Mouse (Mus musculus) liver, embryonic 14.5 days (tissue): ENCODE results near the gene Itga10. TPM values are rescaled to one million over a fixed set of nuclear protein-coding genes. Genes with fewer than 3 reads are reported as not detected.
A peak's percentile ranks its signal among the peaks of the same experiment; 100 is the strongest.

Experiments
- ATAC-seq: fragments of 200-750 bp; cut with Nextera tagmentation; 2 replicates; pipeline ENCODE4 v1.8.0; 2017; ENCODE audit warnings: moderate number of reproducible peaks, mild to moderate bottlenecking, moderate library complexity; ENCODE audit not compliant: insufficient read depth
- DNase-seq, 3 experiments: peaks; one replicate each; pipeline ENCODE4 v3.0.0-alpha.2; 2012 to 2013; ENCODE audit warnings: low read depth in 3 of 3, low spot score in 3 of 3
- H3K27ac ChIP-seq: fragments of 300-500 bp; sonication (generic); 2 replicates; pipeline ENCODE4 v1.5.1; 2014; ENCODE audit warnings: moderate library complexity, mild to moderate bottlenecking, control low read depth, inconsistent platforms
- H3K27me3 ChIP-seq: fragments of 300-500 bp; sonication (generic); 2 replicates; pipeline ENCODE4 v1.6.1; 2014; ENCODE audit warnings: mild to moderate bottlenecking, low read length, moderate library complexity; ENCODE audit not compliant: control insufficient read depth, insufficient read depth
- H3K36me3 ChIP-seq: fragments of 300-500 bp; sonication (generic); replicated peaks from 2 replicates; pipeline ENCODE4 v1.6.1; 2014; ENCODE audit warnings: low read depth; ENCODE audit not compliant: control insufficient read depth, insufficient read depth
- H3K4me1 ChIP-seq, 2 experiments: fragments of 200-500 bp in 1 of 2; fragments of 300-500 bp in 1 of 2; sonication (generic) in 1 of 2; replicated peaks; 2 replicates each; pipeline ENCODE4 v1.6.1; 2012 to 2014; ENCODE audit warnings: antibody characterized with exemption in 1 of 2, inconsistent platforms in 1 of 2, low read length in 1 of 2; ENCODE audit not compliant: control insufficient read depth in 2 of 2, insufficient read depth in 2 of 2
- H3K4me2 ChIP-seq: fragments of 300-500 bp; sonication (generic); 2 replicates; pipeline ENCODE4 v1.6.1; 2014; ENCODE audit warnings: low read depth, mild to moderate bottlenecking, control low read depth, moderate library complexity
- H3K4me3 ChIP-seq, 2 experiments: fragments of 200-500 bp in 1 of 2; fragments of 300-500 bp in 1 of 2; sonication (generic) in 1 of 2; 2 replicates each; pipeline ENCODE4 v1.5.1; 2012 to 2014; ENCODE audit warnings: low read depth in 2 of 2, low read length in 2 of 2, mild to moderate bottlenecking in 2 of 2, control low read depth in 1 of 2, inconsistent platforms in 1 of 2, moderate library complexity in 1 of 2; ENCODE audit not compliant: insufficient read depth in 1 of 2
- H3K9ac ChIP-seq: fragments of 300-500 bp; sonication (generic); replicated peaks from 2 replicates; pipeline ENCODE4 v1.6.1; 2014; ENCODE audit warnings: mild to moderate bottlenecking, control low read depth, moderate library complexity
- H3K9me3 ChIP-seq: fragments of 300-500 bp; sonication (generic); 2 replicates; pipeline ENCODE4 v1.6.1; 2016; ENCODE audit warnings: low read length, mixed read lengths; ENCODE audit not compliant: control insufficient read depth
- CTCF ChIP-seq: IDR thresholded peaks from 2 replicates; pipeline ENCODE4 v1.5.1; 2016; ENCODE audit warnings: antibody characterized with exemption, low read depth, control low read depth
- EP300 ChIP-seq: IDR thresholded peaks from 2 replicates; pipeline ENCODE4 v1.6.1; 2016; ENCODE audit warnings: antibody characterized with exemption, low read depth
- WGBS: fragments of 180-500 bp; shearing (Covaris S2); extraction: QIAGEN DNeasy Blood & Tissue Kit; methylation state at CpG from one replicate; pipeline ENCODE4 v1.1.7; 2014; ENCODE audit not compliant: insufficient replicate concordance; 5-methylcytosine and 5-hydroxymethylcytosine counted together
- polyA plus RNA-seq, 2 experiments: library from polyadenylated mRNA; depleted of rRNA in 1 of 2; stranded (reverse) in 1 of 2; unstranded in 1 of 2; fragments of >200 nt; fragmentation: Nextera tagmentation in 1 of 2; extraction: Ambion mirVana in 1 of 2; gene quantifications; 2 replicates each; pipeline versions ENCODE4 v1.2.1 to v1.2.3; 2012 to 2014

Gene Itga10
- polyA plus RNA-seq, 2 experiments: 0.05 to 0.47 TPM

DNA sequence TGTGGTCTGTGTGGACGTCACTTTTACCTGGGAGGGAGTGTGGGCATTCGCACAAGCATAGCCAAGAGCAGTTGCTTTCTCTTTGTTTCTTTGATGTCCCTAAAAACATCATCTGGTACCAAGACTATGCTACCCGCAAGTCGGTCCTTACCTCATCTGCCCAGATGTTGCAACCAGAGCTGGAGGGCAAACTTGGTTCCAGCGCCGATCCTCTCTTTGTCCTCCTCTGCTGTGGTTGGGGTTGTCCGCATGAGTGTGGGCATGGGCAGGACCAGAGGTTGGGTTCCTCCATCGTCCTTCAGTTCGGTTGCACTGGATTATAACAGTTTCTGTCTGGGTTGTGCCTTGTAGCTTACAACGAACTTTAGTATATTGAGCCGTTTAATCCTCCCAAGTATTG lies 60.8 kb downstream of the Itga10 start:
- Histone ChIP-seq H3K4me2 (no peak overlapping the region), H3K4me3 (no peak overlapping the region), H3K27ac (no peak overlapping the region), H3K4me1 (no peaks in the 10 kb centered on the region), H3K27me3 (peaks cover 7% of the 10 kb centered on the region; the same call in 1 of the 2 replicates), H3K36me3 (peaks cover 10% of the 10 kb centered on the region), H3K9me3 (no peaks in the 10 kb centered on the region), H3K9ac (no peak overlapping the region)
- DNase-seq (no peak), ATAC-seq (no peak)
- TF ChIP-seq EP300 (no peak), CTCF (no peak)
- WGBS: 73% methylated on average over 11 of the region's 11 CpGs

DNA sequence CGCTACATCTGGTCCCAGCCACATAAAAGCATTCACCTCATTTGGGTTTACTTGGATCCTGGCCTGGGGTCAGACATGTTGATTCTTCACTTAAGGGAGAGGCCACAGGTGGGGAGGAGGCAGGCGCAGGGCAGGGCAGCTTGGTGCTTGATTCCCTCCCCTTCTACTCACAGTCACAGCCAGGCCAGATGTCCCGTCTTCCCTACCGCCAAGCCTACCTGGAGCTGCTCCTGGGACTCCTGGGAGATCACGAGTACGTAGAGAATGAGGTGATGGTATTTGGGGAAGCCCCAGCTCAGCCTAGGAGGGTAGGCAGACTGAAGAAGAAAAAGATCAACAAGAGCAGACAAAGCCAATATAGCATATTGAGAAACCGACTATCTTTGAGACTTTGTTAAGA lies 61.6 kb downstream of the Itga10 start:
- peaks cover 12% of the 10 kb centered on the region for H3K36me3 ChIP-seq
- no peak overlapping the region for H3K9ac ChIP-seq
- H3K4me2 ChIP-seq: no peak overlapping the region
- no peak overlapping the region for H3K4me3 ChIP-seq
- no peak overlapping the region for H3K27ac ChIP-seq
- WGBS: 66% methylated on average over 7 of the region's 7 CpGs
- H3K4me1 ChIP-seq: no peaks in the 10 kb centered on the region
- no peak for DNase-seq
- no peaks in the 10 kb centered on the region for H3K9me3 ChIP-seq
- ATAC-seq: no peak
- H3K27me3 ChIP-seq: peaks cover 7% of the 10 kb centered on the region; the same call in 1 of the 2 replicates
- TF ChIP-seq CTCF (no peak), EP300 (no peak)

DNA sequence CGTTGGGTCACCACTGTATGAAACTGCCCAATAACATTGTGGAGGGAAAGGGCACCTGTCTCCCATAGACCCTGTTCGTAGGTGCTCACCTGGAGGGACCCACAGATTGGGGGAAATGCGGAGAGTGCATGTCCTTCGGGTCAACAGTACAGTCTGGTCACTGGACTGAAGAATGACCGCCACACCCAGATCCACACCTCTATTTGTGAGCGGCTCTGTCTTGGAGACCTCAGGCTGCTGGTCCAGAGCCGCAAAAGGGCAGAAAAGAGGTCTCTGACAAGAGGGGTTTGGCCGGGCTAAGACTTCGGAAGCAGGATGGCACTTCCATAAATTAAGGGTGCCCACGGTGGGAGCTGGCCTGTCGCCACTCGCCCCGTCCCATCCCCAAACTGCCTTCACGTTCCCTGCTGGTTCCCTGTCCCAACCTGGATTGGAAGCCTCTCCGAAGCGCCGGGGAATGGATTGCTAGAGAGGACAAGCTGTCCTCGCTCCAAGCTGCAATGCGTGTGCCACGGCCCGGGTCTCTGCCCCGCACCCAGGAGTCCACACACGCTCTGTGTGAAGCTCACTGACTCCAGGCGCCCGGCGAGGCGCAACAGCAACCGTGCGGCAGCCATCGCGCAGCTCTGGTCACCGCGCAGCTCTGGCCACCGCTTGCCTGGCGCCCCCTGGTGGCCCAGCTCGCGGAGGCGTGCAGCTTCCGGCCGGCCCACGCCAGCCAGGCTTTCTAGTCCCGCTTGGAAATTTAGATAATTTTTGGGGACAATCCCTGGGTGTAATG lies 62.7 kb downstream of the Itga10 start, which contains the start of gene Nudt17:
Gene Nudt17, minus strand, starts transcription at position 660 of the 781 bp plus-strand sequence.
- WGBS: 5% methylated on average over 42 of the region's 42 CpGs
- Histone ChIP-seq H3K4me3 (peak within 1 kb of the TSS; percentile 43 to 53), H3K27me3 (peaks cover 7% of the 10 kb centered on the region; the same call in 1 of the 2 replicates), H3K4me1 (no peaks in the 10 kb centered on the region), H3K9me3 (no peaks in the 10 kb centered on the region), H3K9ac (no peak within 1 kb of the TSS), H3K4me2 (peak within 1 kb of the TSS; percentile 71), H3K36me3 (peaks cover 13% of the 10 kb centered on the region), H3K27ac (no peak within 1 kb of the TSS)
- peak; percentile 73 for ATAC-seq
- peak in 1 of 3 experiments; percentile 44 for DNase-seq
- TF ChIP-seq EP300: no peak
- peak; percentile 89 for TF ChIP-seq CTCF

DNA sequence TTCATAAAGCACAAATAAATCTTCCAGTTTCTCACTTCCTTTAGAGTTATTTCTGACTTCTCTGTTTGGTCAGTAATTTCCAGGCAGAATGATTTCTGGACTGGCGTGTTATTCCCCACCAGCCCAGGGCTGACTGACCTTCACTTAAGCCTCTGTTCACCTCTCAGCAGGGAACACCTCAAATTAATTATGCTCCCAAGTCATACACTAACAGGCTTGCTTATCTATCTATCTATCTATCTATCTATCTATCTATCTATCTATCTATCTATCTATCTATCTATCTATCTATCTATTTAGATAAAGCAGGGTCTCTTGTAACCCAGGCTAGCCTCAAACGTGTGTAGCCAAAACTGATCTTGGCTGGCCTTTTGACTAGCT lies 63.3 kb downstream of the Itga10 start:
- H3K27ac ChIP-seq: no peak overlapping the region
- no peak overlapping the region for H3K9ac ChIP-seq
- H3K27me3 ChIP-seq: peaks cover 7% of the 10 kb centered on the region; the same call in 1 of the 2 replicates
- no peak for DNase-seq
- TF ChIP-seq CTCF (no peak), EP300 (no peak)
- ATAC-seq: no peak
- peaks cover 17% of the 10 kb centered on the region for H3K36me3 ChIP-seq
- no peak overlapping the region for H3K4me3 ChIP-seq
- WGBS: 50% methylated on average over 2 of the region's 2 CpGs
- peak overlapping the region; percentile 71 for H3K4me2 ChIP-seq
- no peaks in the 10 kb centered on the region for H3K4me1 ChIP-seq
- no peaks in the 10 kb centered on the region for H3K9me3 ChIP-seq

Other genes starting within 250 kb of the Itga10 start
- gene BC107364, start 193.3 kb upstream of the Itga10 start, polyA plus RNA-seq (2012; rRNA removed): not detected in 2 replicates
- gene BC107364, start 193.3 kb upstream of the Itga10 start, polyA plus RNA-seq (2014; fragmentation: Nextera tagmentation; extraction: Ambion mirVana): not detected in 2 replicates
- gene Hfe2, start 120.4 kb upstream of the Itga10 start, polyA plus RNA-seq (2012; rRNA removed): 3.8 and 4.5 TPM in 2 replicates
- gene Hfe2, start 120.4 kb upstream of the Itga10 start, polyA plus RNA-seq (2014; fragmentation: Nextera tagmentation; extraction: Ambion mirVana): 4.3 and 4.4 TPM in 2 replicates
- gene Txnip, start 87.6 kb upstream of the Itga10 start, polyA plus RNA-seq (2012; rRNA removed): 33.2 and 42.8 TPM in 2 replicates
- gene Txnip, start 87.6 kb upstream of the Itga10 start, polyA plus RNA-seq (2014; fragmentation: Nextera tagmentation; extraction: Ambion mirVana): 31.9 and 32.5 TPM in 2 replicates
- gene Gm16253, start 68.6 kb upstream of the Itga10 start, polyA plus RNA-seq (2012; rRNA removed): not detected in 2 replicates
- not detected in 2 replicates for gene Gm16253, start 68.6 kb upstream of the Itga10 start, polyA plus RNA-seq (2014; fragmentation: Nextera tagmentation; extraction: Ambion mirVana)
- 6.2 and 11.8 TPM in 2 replicates for gene Polr3gl, start 51.4 kb upstream of the Itga10 start, polyA plus RNA-seq (2012; rRNA removed)
- gene Polr3gl, start 51.4 kb upstream of the Itga10 start, polyA plus RNA-seq (2014; fragmentation: Nextera tagmentation; extraction: Ambion mirVana): 3.0 and 3.3 TPM in 2 replicates
- 0.08 TPM in 2 replicates for gene Ankrd34a, start 48.9 kb upstream of the Itga10 start, polyA plus RNA-seq (2012; rRNA removed)
- not detected in 2 replicates for gene Ankrd34a, start 48.9 kb upstream of the Itga10 start, polyA plus RNA-seq (2014; fragmentation: Nextera tagmentation; extraction: Ambion mirVana)
- gene Lix1l, start 44.4 kb upstream of the Itga10 start, polyA plus RNA-seq (2012; rRNA removed): 2.7 and 2.9 TPM in 2 replicates
- gene Lix1l, start 44.4 kb upstream of the Itga10 start, polyA plus RNA-seq (2014; fragmentation: Nextera tagmentation; extraction: Ambion mirVana): 0.32 and 0.48 TPM in 2 replicates
- gene Rbm8a, start 15.7 kb upstream of the Itga10 start, polyA plus RNA-seq (2012; rRNA removed): 11.6 and 22.8 TPM in 2 replicates
- 69.1 and 73.6 TPM in 2 replicates for gene Rbm8a, start 15.7 kb upstream of the Itga10 start, polyA plus RNA-seq (2014; fragmentation: Nextera tagmentation; extraction: Ambion mirVana)
- 10.5 and 10.7 TPM in 2 replicates for gene Pex11b, start 10.2 kb upstream of the Itga10 start, polyA plus RNA-seq (2012; rRNA removed)
- gene Pex11b, start 10.2 kb upstream of the Itga10 start, polyA plus RNA-seq (2014; fragmentation: Nextera tagmentation; extraction: Ambion mirVana): 15.7 and 19.1 TPM in 2 replicates
- gene Gm42957, start 10.1 kb upstream of the Itga10 start, polyA plus RNA-seq (2012; rRNA removed): 0.02 TPM in 1 of 2 replicates, not detected in the other
- not detected in 2 replicates for gene Gm42957, start 10.1 kb upstream of the Itga10 start, polyA plus RNA-seq (2014; fragmentation: Nextera tagmentation; extraction: Ambion mirVana)
- 0.26 and 0.39 TPM in 2 replicates for gene Ankrd35, start 24.5 kb downstream of the Itga10 start, polyA plus RNA-seq (2012; rRNA removed)
- gene Ankrd35, start 24.5 kb downstream of the Itga10 start, polyA plus RNA-seq (2014; fragmentation: Nextera tagmentation; extraction: Ambion mirVana): 0.13 and 0.22 TPM in 2 replicates
- 5.1 and 5.7 TPM in 2 replicates for gene Pias3, start 50.8 kb downstream of the Itga10 start, polyA plus RNA-seq (2012; rRNA removed)
- 3.6 and 4.1 TPM in 2 replicates for gene Pias3, start 50.8 kb downstream of the Itga10 start, polyA plus RNA-seq (2014; fragmentation: Nextera tagmentation; extraction: Ambion mirVana)
- gene Nudt17, start 63.0 kb downstream of the Itga10 start, polyA plus RNA-seq (2012; rRNA removed): 0.62 and 0.65 TPM in 2 replicates
- gene Nudt17, start 63.0 kb downstream of the Itga10 start, polyA plus RNA-seq (2014; fragmentation: Nextera tagmentation; extraction: Ambion mirVana): 1.4 and 1.5 TPM in 2 replicates
- gene Polr3c, start 82.0 kb downstream of the Itga10 start, polyA plus RNA-seq (2012; rRNA removed): 15.4 and 21.6 TPM in 2 replicates
- gene Polr3c, start 82.0 kb downstream of the Itga10 start, polyA plus RNA-seq (2014; fragmentation: Nextera tagmentation; extraction: Ambion mirVana): 14.5 and 14.6 TPM in 2 replicates
- gene Rnf115, start 82.1 kb downstream of the Itga10 start, polyA plus RNA-seq (2012; rRNA removed): 9.6 and 12.4 TPM in 2 replicates
- gene Rnf115, start 82.1 kb downstream of the Itga10 start, polyA plus RNA-seq (2014; fragmentation: Nextera tagmentation; extraction: Ambion mirVana): 28.2 and 33.0 TPM in 2 replicates
- 3.8 and 6.3 TPM in 2 replicates for gene Pdzk1, start 183.7 kb downstream of the Itga10 start, polyA plus RNA-seq (2012; rRNA removed)
- gene Pdzk1, start 183.7 kb downstream of the Itga10 start, polyA plus RNA-seq (2014; fragmentation: Nextera tagmentation; extraction: Ambion mirVana): 11.4 and 12.3 TPM in 2 replicates
- 0.07 and 0.08 TPM in 2 replicates for gene Cd160, start 183.8 kb downstream of the Itga10 start, polyA plus RNA-seq (2012; rRNA removed)
- 0.11 TPM in 1 of 2 replicates, not detected in the other for gene Cd160, start 183.8 kb downstream of the Itga10 start, polyA plus RNA-seq (2014; fragmentation: Nextera tagmentation; extraction: Ambion mirVana)